Mouse (Mus musculus): Measurements from ENCODE around the gene Il4ra.

- TF ChIP-seq CTCF (IDR thresholded peaks at IDR 0.05; ENCODE audit: control insufficient read depth, insufficient read depth, low read length) (no peak), POLR2A (IDR thresholded peaks at IDR 0.05; ENCODE audit: borderline replicate concordance, control insufficient read depth, low read depth, low read length) (no peak)
These were observed 50.0 kb downstream of the Il4ra start for GRCm38 (mm10) chr7:125601821-125602448.

All from bone marrow, adult 2 months (tissue).